Mouse (Mus musculus): ENCODE measurements around the gene Syngr4. TPM values are rescaled to one million over a fixed set of nuclear protein-coding genes. Genes with fewer than 3 reads are reported as not detected.
"Not testable (repeated sequence)": the region's sequence is repeated elsewhere in the genome, so short reads cannot be mapped to it uniquely, and the experiment has no call there.

Gene Syngr4
- polyA plus RNA-seq, 1 experiment from 2014 or later = 0.43 TPM

- H3K4me2 ChIP-seq (replicated peaks); H3K27me3 ChIP-seq; ATAC-seq (ENCODE audit: low FRiP score, low read depth); H3K27ac ChIP-seq; H3K4me3 ChIP-seq; H3K9me3 ChIP-seq; H3K9ac ChIP-seq: not testable (repeated sequence)
- Histone ChIP-seq H3K36me3 (peaks cover 91% of the 10 kb centered on the region), H3K4me1 (peaks cover 17% of the 10 kb centered on the region)
- 96% methylated on average over 1 of the region's 1 CpGs for WGBS
Observed at GRCm38 (mm10) chr7:45878278-45878677, 18.2 kb downstream of the Syngr4 start, which contains the start of gene Grin2d. Grin2d (minus strand) TSS chr7:45878378.

GRCm38 (mm10) chr7:45876895-45877294 lies 19.6 kb downstream of the Syngr4 start:
- no peak for ATAC-seq (ENCODE audit: low FRiP score, low read depth)
- 93% methylated on average over 7 of the region's 7 CpGs for WGBS
- H3K4me3 ChIP-seq = no peak overlapping the region
- H3K9ac ChIP-seq = no peak overlapping the region
- H3K36me3 ChIP-seq = peaks cover 78% of the 10 kb centered on the region
- peaks cover 17% of the 10 kb centered on the region for H3K4me1 ChIP-seq
- no peak overlapping the region for H3K4me2 ChIP-seq (replicated peaks)
- no peak overlapping the region for H3K27ac ChIP-seq
- H3K9me3 ChIP-seq = peaks cover 5% of the 10 kb centered on the region; the same call in 1 of the 2 replicates
- peaks cover 3% of the 10 kb centered on the region for H3K27me3 ChIP-seq

- Histone ChIP-seq H3K4me1 (peaks cover 38% of the 10 kb centered on the region), H3K27me3 (peaks cover 39% of the 10 kb centered on the region), H3K36me3 (peaks cover 42% of the 10 kb centered on the region), H3K4me3 (peak overlapping the region; percentile 87), H3K9ac (peak overlapping the region; percentile 98), H3K4me2 (replicated peaks) (peak overlapping the region; percentile 88), H3K9me3 (no peaks in the 10 kb centered on the region), H3K27ac (peak overlapping the region; percentile 94)
- peak; percentile 46 for ATAC-seq (ENCODE audit: low FRiP score, low read depth)
- 2% methylated on average over 28 of the region's 28 CpGs for WGBS
Observed at GRCm38 (mm10) chr7:45873061-45873947, 23.2 kb downstream of the Syngr4 start.

- peak within 1 kb of the TSS; percentile 98 for H3K9ac ChIP-seq
- H3K4me3 ChIP-seq = peak within 1 kb of the TSS; percentile 87
- peaks cover 45% of the 10 kb centered on the region for H3K4me1 ChIP-seq
- ATAC-seq (ENCODE audit: low FRiP score, low read depth) = peak; percentile 81
- peaks cover 46% of the 10 kb centered on the region for H3K27me3 ChIP-seq
- peak within 1 kb of the TSS; percentile 94 for H3K27ac ChIP-seq
- under 1% methylated on average over 17 of the region's 18 CpGs for WGBS
- H3K9me3 ChIP-seq = no peaks in the 10 kb centered on the region
- peaks cover 36% of the 10 kb centered on the region for H3K36me3 ChIP-seq
- H3K4me2 ChIP-seq (replicated peaks) = peak within 1 kb of the TSS; percentile 88
Observed at GRCm38 (mm10) chr7:45872624-45873023, 23.9 kb downstream of the Syngr4 start, which contains the start of gene Kdelr1. Kdelr1 (plus strand) TSS chr7:45872772.

DNA sequence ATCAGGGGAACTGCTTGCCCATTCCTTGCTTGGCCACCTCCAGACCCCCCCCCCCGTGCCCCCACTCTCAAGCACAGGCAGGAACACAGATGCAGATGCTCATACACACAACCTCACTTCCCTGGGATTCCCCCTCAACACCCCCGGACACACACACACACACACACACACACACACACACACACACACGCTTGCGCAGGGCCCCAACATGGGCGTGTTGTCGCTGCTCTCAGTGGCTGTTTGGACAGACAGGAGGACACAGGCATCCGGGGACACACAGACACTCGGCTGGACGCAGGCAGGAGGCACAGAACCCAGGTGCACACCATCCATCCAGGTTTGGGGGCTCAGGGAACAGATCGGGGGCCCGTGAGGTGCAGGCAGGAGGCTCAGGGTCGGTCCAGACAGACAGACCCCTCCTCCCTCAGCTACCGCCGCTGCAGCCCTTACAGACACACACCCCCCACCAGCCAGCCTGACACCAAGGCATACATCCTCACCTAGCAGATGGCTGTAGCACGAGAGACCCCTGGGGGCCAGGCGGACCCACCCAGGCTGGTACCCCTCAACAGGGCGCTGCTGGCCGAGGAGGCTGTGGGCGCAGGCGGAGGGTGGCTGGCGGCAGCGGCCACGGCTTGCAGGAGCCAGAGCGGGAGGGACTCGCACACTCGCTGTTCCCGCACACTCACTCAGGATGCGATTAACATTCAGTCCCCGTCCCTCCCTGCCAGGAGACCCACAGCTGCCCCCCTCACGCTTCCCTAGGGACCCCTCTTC lies 26.0 kb downstream of the Syngr4 start:
- Histone ChIP-seq H3K4me1 (peaks cover 53% of the 10 kb centered on the region), H3K9ac (peak overlapping the region; percentile 68), H3K4me2 (replicated peaks) (peak overlapping the region; percentile 68), H3K27me3 (peaks cover 56% of the 10 kb centered on the region), H3K4me3 (peak overlapping the region; percentile 38), H3K9me3 (no peaks in the 10 kb centered on the region), H3K36me3 (peaks cover 14% of the 10 kb centered on the region), H3K27ac (no peak overlapping the region)
- 1% methylated on average over 30 of the region's 30 CpGs for WGBS
- no peak for ATAC-seq (ENCODE audit: low FRiP score, low read depth)

DNA sequence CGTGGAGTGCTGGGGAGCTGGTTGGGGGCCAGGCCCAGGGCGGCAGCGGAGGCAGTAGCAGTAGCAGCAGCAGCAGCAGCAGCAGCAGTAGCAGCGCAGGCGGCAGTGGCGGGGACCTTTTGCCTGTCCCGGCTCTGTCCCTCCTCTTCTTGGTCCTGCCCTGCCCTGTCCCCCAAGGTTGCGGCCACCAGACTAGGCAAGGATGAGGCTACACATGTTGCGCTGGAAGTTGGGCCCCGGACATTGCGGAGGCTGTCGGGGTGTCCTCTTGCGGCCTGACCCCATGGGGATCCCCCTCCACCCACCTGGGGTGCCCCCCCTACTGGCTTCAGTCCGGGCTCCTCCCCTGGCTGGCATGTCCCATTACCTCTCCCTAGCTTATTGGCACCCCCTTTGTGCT lies 26.7 kb downstream of the Syngr4 start:
- H3K9me3 ChIP-seq = no peaks in the 10 kb centered on the region
- peak overlapping the region; percentile 68 for H3K9ac ChIP-seq
- H3K36me3 ChIP-seq = peaks cover 8% of the 10 kb centered on the region
- 4% methylated on average over 11 of the region's 14 CpGs for WGBS
- H3K4me1 ChIP-seq = peaks cover 49% of the 10 kb centered on the region
- no peak for ATAC-seq (ENCODE audit: low FRiP score, low read depth)
- H3K4me3 ChIP-seq = peak overlapping the region; percentile 38
- H3K27me3 ChIP-seq = peaks cover 56% of the 10 kb centered on the region
- no peak overlapping the region for H3K27ac ChIP-seq
- peak overlapping the region; percentile 68 for H3K4me2 ChIP-seq (replicated peaks)

GRCm38 (mm10) chr7:45869107-45869670 lies 27.3 kb downstream of the Syngr4 start:
- peak overlapping the region; percentile 68 for H3K4me2 ChIP-seq (replicated peaks)
- H3K4me1 ChIP-seq = peaks cover 43% of the 10 kb centered on the region
- H3K27me3 ChIP-seq = peaks cover 56% of the 10 kb centered on the region

DNA sequence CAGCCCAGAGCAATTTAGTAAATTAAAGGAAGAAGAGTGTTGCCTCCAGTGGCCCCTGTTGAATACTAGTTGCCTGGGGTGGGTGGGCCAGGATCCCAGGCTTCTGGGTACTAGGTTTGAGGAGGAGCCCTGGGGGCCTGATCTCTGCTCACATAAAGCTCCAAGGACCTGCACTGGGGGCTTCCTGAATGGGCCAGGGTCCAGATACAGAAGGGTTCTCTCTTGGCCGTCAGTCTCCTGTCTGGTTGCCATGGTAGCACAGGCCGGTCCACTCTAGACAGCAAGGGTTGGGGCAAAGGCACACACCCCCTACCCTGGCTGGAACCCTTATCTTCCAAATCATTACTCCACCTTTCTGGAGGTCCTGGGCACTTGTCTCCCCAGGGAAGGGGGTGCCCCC lies 28.6 kb downstream of the Syngr4 start:
- 23% methylated on average over 2 of the region's 2 CpGs for WGBS
- Histone ChIP-seq H3K9ac (no peak overlapping the region), H3K4me2 (replicated peaks) (peak overlapping the region; percentile 76), H3K27me3 (peaks cover 64% of the 10 kb centered on the region), H3K9me3 (no peaks in the 10 kb centered on the region), H3K4me3 (no peak overlapping the region; the same call in 1 of the 2 replicates), H3K4me1 (peaks cover 36% of the 10 kb centered on the region), H3K27ac (no peak overlapping the region), H3K36me3 (no peaks in the 10 kb centered on the region)
- no peak for ATAC-seq (ENCODE audit: low FRiP score, low read depth)

More at GRCm38 (mm10) chr7:45869107-45869670, 27.3 kb downstream of the Syngr4 start:
- Histone ChIP-seq H3K27ac (no peak overlapping the region), H3K36me3 (peaks cover 2% of the 10 kb centered on the region), H3K9ac (peak overlapping the region; percentile 68), H3K4me3 (peak overlapping the region; percentile 38), H3K9me3 (no peaks in the 10 kb centered on the region)
- no peak for ATAC-seq (ENCODE audit: low FRiP score, low read depth)
- WGBS = 10% methylated on average over 8 of the region's 8 CpGs

DNA sequence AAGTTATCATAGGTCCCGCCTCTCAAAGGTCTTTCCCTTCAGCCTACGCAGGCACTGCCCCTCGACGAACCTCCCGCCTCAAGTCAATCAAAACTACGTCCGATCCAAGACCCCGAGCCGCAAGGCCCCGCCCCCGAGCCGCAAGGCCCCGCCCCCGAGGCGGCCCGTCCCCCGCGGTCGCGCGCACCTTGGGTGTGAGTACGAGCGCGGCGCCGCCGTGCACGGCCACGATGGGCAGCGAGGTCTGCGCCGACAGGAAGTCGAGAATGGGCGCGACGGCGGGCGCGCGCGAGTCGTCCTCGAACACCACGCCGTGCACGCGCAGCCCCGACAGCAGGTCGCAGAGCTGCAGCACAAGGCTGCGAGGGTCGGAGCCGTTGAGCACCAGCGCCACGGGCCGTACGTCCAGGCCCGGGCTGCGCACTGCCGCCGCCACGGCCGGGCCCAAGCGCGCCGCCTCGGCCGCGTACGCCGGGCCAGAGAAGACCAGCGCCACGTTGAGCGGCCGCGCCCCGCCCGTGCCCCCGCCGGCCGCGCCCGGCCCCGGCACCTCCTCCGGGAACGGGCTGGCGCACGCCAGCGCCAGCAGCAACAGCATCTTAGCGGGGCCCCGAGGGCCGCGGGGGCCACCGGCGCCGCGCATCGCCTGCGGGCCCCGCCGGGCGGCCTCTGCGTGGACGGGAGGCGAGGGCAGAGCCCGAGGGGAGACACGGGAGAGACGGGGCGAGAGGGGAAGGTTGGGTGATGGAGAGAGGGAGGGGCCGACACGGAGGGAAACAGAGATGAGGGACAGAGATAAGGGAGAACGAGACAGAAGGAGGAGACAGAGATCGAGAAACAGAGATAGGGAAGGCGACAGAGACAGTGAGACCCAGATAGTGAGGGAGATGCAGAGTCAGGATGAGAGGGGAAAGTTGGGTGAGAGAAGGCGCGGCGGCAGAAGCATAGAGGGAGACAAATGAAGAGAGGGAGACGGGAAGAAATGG lies 30.3 kb downstream of the Syngr4 start:
- no peaks in the 10 kb centered on the region for H3K36me3 ChIP-seq
- H3K4me3 ChIP-seq = peak overlapping the region; percentile 74
- ATAC-seq (ENCODE audit: low FRiP score, low read depth) = peak; percentile 75

GRCm38 (mm10) chr7:45864435-45864834 lies 32.1 kb downstream of the Syngr4 start:
- WGBS = 55% methylated on average over 3 of the region's 3 CpGs
- no peak for ATAC-seq (ENCODE audit: low FRiP score, low read depth)
- H3K27me3 ChIP-seq = peaks cover 65% of the 10 kb centered on the region

More for the DNA sequence above, 30.3 kb downstream of the Syngr4 start:
- peak overlapping the region; percentile 76 for H3K4me2 ChIP-seq (replicated peaks)
- WGBS = 1% methylated on average over 112 of the region's 117 CpGs
- no peaks in the 10 kb centered on the region for H3K9me3 ChIP-seq
- peak overlapping the region; percentile 55 for H3K27ac ChIP-seq
- H3K27me3 ChIP-seq = peaks cover 68% of the 10 kb centered on the region
- H3K4me1 ChIP-seq = peaks cover 36% of the 10 kb centered on the region
- H3K9ac ChIP-seq = peak overlapping the region; percentile 91

GRCm38 (mm10) chr7:45862804-45863203 lies 33.7 kb downstream of the Syngr4 start:
- H3K4me2 ChIP-seq (replicated peaks) = no peak overlapping the region
- H3K36me3 ChIP-seq = no peaks in the 10 kb centered on the region
- ATAC-seq (ENCODE audit: low FRiP score, low read depth) = no peak
- H3K9me3 ChIP-seq = no peaks in the 10 kb centered on the region
- WGBS = 85% methylated on average over 7 of the region's 7 CpGs
- H3K4me3 ChIP-seq = no peak overlapping the region
- H3K4me1 ChIP-seq = peaks cover 13% of the 10 kb centered on the region
- H3K9ac ChIP-seq = no peak overlapping the region
- no peak overlapping the region for H3K27ac ChIP-seq
- H3K27me3 ChIP-seq = peaks cover 63% of the 10 kb centered on the region

More at GRCm38 (mm10) chr7:45864435-45864834, 32.1 kb downstream of the Syngr4 start:
- no peaks in the 10 kb centered on the region for H3K36me3 ChIP-seq
- no peak overlapping the region for H3K4me2 ChIP-seq (replicated peaks)
- no peaks in the 10 kb centered on the region for H3K9me3 ChIP-seq
- H3K9ac ChIP-seq = no peak overlapping the region
- H3K4me3 ChIP-seq = no peak overlapping the region
- peaks cover 21% of the 10 kb centered on the region for H3K4me1 ChIP-seq
- H3K27ac ChIP-seq = no peak overlapping the region

Measured in limb, embryonic 13.5 days (tissue).